Mouse (Mus musculus): ENCODE measurements around the gene Ptprj.
"Not testable (repeated sequence)": the region's sequence is repeated elsewhere in the genome, so short reads cannot be mapped to it uniquely, and the experiment has no call there.

The Ptprj gene

DNA sequence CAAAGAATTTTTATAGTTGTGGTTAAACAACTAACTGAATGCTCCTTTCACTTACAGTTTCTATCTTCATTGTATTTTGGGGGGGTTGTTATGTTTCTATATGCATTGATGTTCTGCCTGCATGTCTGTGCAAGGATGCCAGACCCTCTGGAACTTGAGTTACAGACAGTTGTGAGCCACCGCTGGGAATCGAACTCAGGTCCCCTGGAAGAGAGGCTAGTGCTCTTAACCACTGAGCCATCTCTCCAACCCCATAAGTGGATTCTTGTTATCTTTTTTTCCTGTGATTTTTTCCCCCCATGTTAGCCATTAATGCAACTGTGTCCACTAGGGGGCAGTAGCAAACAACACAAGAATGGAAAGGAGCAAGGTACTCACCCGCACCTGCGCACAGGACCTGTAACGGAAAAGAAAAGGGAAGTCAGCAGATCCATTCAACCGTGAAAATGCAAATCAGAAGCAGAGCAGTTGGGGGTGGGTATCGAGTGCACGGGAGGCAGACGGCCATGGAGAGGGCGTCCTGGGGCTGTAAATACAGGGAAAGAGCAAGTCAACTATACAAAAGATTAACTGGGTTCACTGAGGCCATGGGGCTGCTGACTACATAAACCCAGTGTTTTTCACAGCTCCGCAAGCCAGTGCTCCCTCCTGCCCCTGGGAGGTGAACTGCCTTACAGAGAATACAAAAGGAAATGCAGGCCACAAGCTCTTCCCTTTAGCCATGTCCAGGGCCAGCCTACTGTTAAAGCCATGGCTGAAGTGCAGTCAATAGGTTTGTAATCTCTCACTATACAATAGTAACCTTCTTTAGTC, 105.6 kb downstream of the Ptprj start:
- DNase-seq = peak; percentile 75

DNA sequence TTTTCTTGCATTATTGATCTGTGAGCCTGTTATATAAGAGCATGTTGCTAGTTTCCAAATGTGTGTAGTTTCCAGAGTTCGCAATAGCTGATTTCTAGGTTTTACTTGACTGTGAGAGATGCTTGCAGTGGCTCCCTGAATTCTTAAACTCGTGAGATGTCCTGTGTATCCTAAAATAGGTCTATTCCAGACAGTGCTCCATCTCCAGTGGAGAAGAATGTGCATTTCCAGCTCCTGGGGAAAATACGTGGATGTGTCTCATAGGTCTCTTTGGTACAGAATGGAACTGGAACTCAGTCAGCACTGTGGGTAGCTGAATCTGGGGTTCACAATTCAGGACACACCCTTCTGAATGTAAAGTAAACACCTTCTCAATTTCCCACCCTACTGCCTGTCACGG, 107.7 kb downstream of the Ptprj start:
- DNase-seq = no peak

DNA sequence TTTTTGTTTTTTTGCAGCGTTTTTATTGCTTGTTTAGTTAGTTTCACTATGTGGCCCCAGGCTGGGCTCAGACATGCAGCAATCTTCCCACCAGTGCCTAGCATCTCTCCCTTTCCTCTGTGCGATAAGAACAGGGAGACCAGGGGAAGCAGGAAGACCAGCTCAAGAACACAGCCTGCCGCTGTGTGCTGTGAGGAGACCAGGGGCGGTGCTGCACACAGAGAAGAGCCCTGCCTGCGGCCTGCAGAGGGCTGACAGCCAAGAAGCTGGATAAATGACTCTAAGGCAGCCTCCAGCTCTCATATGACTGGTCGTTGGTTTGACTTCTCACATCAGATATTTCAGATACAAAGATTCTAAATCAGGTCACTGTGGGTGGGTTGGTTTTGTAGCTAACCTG, 110.3 kb downstream of the Ptprj start:
- no peak for DNase-seq

- no peak for DNase-seq
Observed at GRCm38 (mm10) chr2:90466480-90466879, 114.0 kb downstream of the Ptprj start.

- no peak for DNase-seq
Observed at GRCm38 (mm10) chr2:90463735-90464134, 116.7 kb downstream of the Ptprj start.

- no peak for DNase-seq
Observed at GRCm38 (mm10) chr2:90462252-90462651, 118.2 kb downstream of the Ptprj start.

DNA sequence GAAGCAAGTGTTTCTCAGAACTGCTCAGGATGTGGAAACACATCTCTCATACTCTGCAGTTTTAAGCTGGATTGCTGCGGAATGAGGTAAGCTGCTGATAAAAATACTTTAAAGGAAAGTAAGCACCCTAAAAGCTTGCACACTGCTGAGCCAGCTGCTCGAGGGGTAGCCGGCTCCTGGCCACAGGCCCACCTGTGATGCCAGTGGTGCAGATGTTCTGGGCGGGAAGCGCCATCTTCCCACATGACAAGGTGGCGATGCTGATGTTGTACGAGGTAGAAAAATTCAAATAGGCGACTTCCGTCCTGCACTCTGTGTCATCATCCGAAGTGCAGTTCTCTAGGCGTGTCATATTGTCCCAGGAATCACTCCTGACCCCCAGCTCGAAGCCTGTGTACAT, 122.5 kb downstream of the Ptprj start:
- no peak for DNase-seq

GRCm38 (mm10) chr2:90452380-90452779, 128.1 kb downstream of the Ptprj start:
- no peak for DNase-seq

GRCm38 (mm10) chr2:90448967-90449740, 131.3 kb downstream of the Ptprj start:
- no peak for DNase-seq

- DNase-seq = no peak
Observed at GRCm38 (mm10) chr2:90443811-90444210, 136.6 kb downstream of the Ptprj start.

- not testable (repeated sequence) for DNase-seq
Observed at GRCm38 (mm10) chr2:90441811-90442210, 138.6 kb downstream of the Ptprj start.

- DNase-seq = not testable (repeated sequence)
Observed at GRCm38 (mm10) chr2:90440169-90440568, 140.3 kb downstream of the Ptprj start.

- DNase-seq = not testable (repeated sequence)
Observed at GRCm38 (mm10) chr2:90437453-90437852, 143.0 kb downstream of the Ptprj start.

- not testable (repeated sequence) for DNase-seq
Observed at GRCm38 (mm10) chr2:90429782-90430181, 150.7 kb downstream of the Ptprj start.

DNA sequence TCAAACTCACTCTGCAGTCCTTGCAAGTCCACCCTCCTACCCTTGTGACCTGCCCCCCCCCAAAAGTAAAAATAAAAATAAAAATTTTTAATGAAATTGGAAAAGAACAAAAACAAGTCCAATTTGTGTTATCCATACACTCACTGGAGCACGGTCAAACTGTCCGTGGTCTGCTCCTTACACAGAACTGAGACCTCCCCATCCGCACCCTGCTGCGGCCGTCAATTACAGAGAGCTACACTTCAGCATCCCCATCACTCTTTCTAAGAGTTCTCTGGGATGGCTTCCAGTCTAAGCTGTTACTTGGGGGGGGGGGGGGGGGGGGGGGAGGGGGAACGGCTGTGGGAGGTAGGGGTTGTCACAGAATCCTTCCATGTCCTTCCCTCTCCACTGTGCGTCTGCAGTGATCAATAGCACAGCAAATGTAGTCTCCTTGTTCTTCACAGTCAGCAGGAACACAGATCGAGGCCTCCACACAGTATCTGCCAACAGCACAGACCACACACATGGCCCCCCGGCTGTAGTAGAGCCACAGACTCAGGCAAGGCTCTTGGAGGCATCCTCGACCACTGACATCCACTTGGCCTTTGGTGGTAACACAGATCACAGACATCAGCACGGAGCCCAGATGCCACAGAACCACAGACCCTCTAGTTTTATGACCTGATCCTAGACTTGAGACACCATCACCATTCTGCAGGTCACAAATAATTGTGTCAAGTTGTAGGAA, 151.3 kb downstream of the Ptprj start:
- not testable (repeated sequence) for DNase-seq

- not testable (repeated sequence) for DNase-seq
Observed at GRCm38 (mm10) chr2:90424937-90425336, 155.5 kb downstream of the Ptprj start.

DNA sequence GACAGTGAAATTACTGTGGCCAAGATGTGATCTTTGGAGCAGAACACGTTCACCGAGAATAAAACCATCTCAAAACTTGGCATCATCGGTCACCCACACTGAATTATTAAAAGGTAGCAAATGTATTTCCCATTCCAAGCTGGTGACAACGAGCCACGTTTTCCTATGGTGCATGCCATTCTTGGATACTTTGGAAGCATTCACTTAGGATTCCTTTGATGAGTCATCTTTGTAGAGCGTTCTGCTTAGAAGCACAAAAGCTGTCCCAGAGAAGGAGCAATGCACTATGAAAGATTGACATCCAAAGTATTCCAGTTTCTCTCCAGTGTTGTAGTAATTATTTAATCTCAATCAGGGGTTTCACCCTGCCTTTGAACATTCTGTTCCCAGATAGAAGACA, 158.2 kb downstream of the Ptprj start:
- DNase-seq = not testable (repeated sequence)

- not testable (repeated sequence) for DNase-seq
Observed at GRCm38 (mm10) chr2:90414110-90414821, 166.2 kb downstream of the Ptprj start.

- DNase-seq = not testable (repeated sequence)
Observed at GRCm38 (mm10) chr2:90398633-90399107, 181.8 kb downstream of the Ptprj start, which contains the start of gene Olfr1274-ps. Olfr1274-ps (plus strand) TSS chr2:90398683.
